Mouse (Mus musculus): ENCODE measurements around the gene Gm6525.

GRCm38 (mm10) chr3:84136509-84136908, 37.4 kb upstream of the Gm6525 start:
- TF ChIP-seq POLR2A (IDR thresholded peaks at IDR 0.05; ENCODE audit: insufficient read length, low read depth) (no peak), MYOD1 (IDR thresholded peaks at IDR 0.05; ENCODE audit: control insufficient read depth in 1 of 3, insufficient read length in 2 of 3, low read depth in 2 of 3) (no peak), USF1 (IDR thresholded peaks at IDR 0.05; ENCODE audit: low read depth) (no peak), POLR2AphosphoS2 (IDR thresholded peaks at IDR 0.05; ENCODE audit: insufficient read length, low read depth) (no peak)

Data from myocyte (in vitro differentiated cells).